Mouse (Mus musculus) ES-Bruce4 (cell line): ENCODE measurements around the gene Timm8a2. TPM values are rescaled to one million over a fixed set of nuclear protein-coding genes. Genes with fewer than 3 reads are reported as not detected.
A peak's percentile ranks its signal among the peaks of the same experiment; 100 is the strongest.

Experiments used
- H3K27ac ChIP-seq: 2 replicates; pipeline ENCODE4 v1.5.1; 2012; ENCODE audit warnings: low read length, inconsistent platforms; ENCODE audit not compliant: insufficient read depth
- H3K27me3 ChIP-seq: 2 replicates; pipeline ENCODE4 v1.6.1; 2012; ENCODE audit warnings: mild to moderate bottlenecking, low read length, inconsistent platforms; ENCODE audit not compliant: control insufficient read depth, poor library complexity, insufficient read depth, severe bottlenecking
- H3K36me3 ChIP-seq: 2 replicates; pipeline ENCODE4 v1.6.1; 2012; ENCODE audit warnings: inconsistent platforms, mild to moderate bottlenecking, low read length, moderate library complexity; ENCODE audit not compliant: control insufficient read depth, poor library complexity, insufficient read depth, severe bottlenecking
- H3K4me1 ChIP-seq: one replicate; pipeline ENCODE4 v1.8.1; 2011; ENCODE audit warnings: low read length; ENCODE audit not compliant: control insufficient read depth, insufficient read depth
- H3K4me3 ChIP-seq: 2 replicates; pipeline ENCODE4 v1.5.1; 2011; ENCODE audit warnings: low read depth, mild to moderate bottlenecking, low read length
- H3K9ac ChIP-seq: 2 replicates; pipeline ENCODE4 v1.6.1; 2012; ENCODE audit warnings: low read depth, mild to moderate bottlenecking, inconsistent platforms; ENCODE audit not compliant: poor library complexity, severe bottlenecking
- H3K9me3 ChIP-seq: replicated peaks from 2 replicates; pipeline ENCODE4 v1.6.1; 2012; ENCODE audit warnings: mild to moderate bottlenecking, low read length, inconsistent platforms; ENCODE audit not compliant: control insufficient read depth, poor library complexity, insufficient read depth, severe bottlenecking
- CTCF ChIP-seq: IDR thresholded peaks from one replicate; pipeline ENCODE4 v1.8.1; 2011; ENCODE audit warnings: low read depth, low read length
- EP300 ChIP-seq: IDR thresholded peaks from 2 replicates; pipeline ENCODE4 v1.6.1; 2011; ENCODE audit warnings: low read depth, low read length; ENCODE audit not compliant: insufficient read depth
- POLR2A ChIP-seq: IDR thresholded peaks from one replicate; pipeline ENCODE4 v1.8.1; 2011; ENCODE audit warnings: low read length; ENCODE audit not compliant: insufficient read depth
- polyA plus RNA-seq: library from polyadenylated mRNA; stranded (reverse); fragments of >200 nt; gene quantifications from 2 replicates; pipeline ENCODE4 v1.2.4, GENCODE M21; 2011; ENCODE audit warnings: low read depth; ENCODE audit not compliant: missing spikeins, insufficient read depth, insufficient read length

Timm8a2 gene
- polyA plus RNA-seq, 1 experiment: not detected

GRCm38 (mm10) chr14:122028926-122029745 is 5.3 kb upstream of the Timm8a2 start:
- Histone ChIP-seq H3K27me3 (no peaks in the 10 kb centered on the region), H3K36me3 (no peaks in the 10 kb centered on the region), H3K27ac (no peak overlapping the region), H3K4me1 (peaks cover 2% of the 10 kb centered on the region), H3K9ac (no peak overlapping the region), H3K4me3 (no peak overlapping the region), H3K9me3 (no peaks in the 10 kb centered on the region)
- no peak for TF ChIP-seq EP300
- no peak for TF ChIP-seq CTCF
- no peak for TF ChIP-seq POLR2A

- TF ChIP-seq EP300: no peak
- TF ChIP-seq POLR2A: no peak
- H3K4me1 ChIP-seq: peaks cover 2% of the 10 kb centered on the region
- no peaks in the 10 kb centered on the region for H3K27me3 ChIP-seq
- no peak overlapping the region for H3K9ac ChIP-seq
- H3K4me3 ChIP-seq: no peak overlapping the region
- no peaks in the 10 kb centered on the region for H3K36me3 ChIP-seq
- no peak overlapping the region for H3K27ac ChIP-seq
- no peaks in the 10 kb centered on the region for H3K9me3 ChIP-seq
Observed at GRCm38 (mm10) chr14:122029851-122030250, 4.6 kb upstream of the Timm8a2 start.

GRCm38 (mm10) chr14:122032045-122032444 is 2.4 kb upstream of the Timm8a2 start:
- H3K4me1 ChIP-seq: no peaks in the 10 kb centered on the region
- no peaks in the 10 kb centered on the region for H3K36me3 ChIP-seq
- H3K27me3 ChIP-seq: no peaks in the 10 kb centered on the region
- no peak overlapping the region for H3K9ac ChIP-seq
- TF ChIP-seq POLR2A (no peak), CTCF (no peak), EP300 (no peak)
- peaks cover 5% of the 10 kb centered on the region for H3K9me3 ChIP-seq
- H3K4me3 ChIP-seq: no peak overlapping the region
- H3K27ac ChIP-seq: no peak overlapping the region

- Histone ChIP-seq H3K36me3 (no peaks in the 10 kb centered on the region), H3K27ac (no peak overlapping the region), H3K4me3 (no peak overlapping the region), H3K4me1 (no peaks in the 10 kb centered on the region), H3K27me3 (no peaks in the 10 kb centered on the region), H3K9ac (no peak overlapping the region), H3K9me3 (peaks cover 5% of the 10 kb centered on the region)
- TF ChIP-seq CTCF: no peak
- TF ChIP-seq EP300: no peak
- TF ChIP-seq POLR2A: no peak
Observed at GRCm38 (mm10) chr14:122035181-122035580, 707 bp downstream of the Timm8a2 start.

GRCm38 (mm10) chr14:122035860-122036259 is 1.4 kb downstream of the Timm8a2 start:
- Histone ChIP-seq H3K27ac (no peak overlapping the region), H3K9me3 (peaks cover 5% of the 10 kb centered on the region), H3K4me1 (no peaks in the 10 kb centered on the region), H3K36me3 (no peaks in the 10 kb centered on the region), H3K4me3 (no peak overlapping the region), H3K27me3 (no peaks in the 10 kb centered on the region), H3K9ac (no peak overlapping the region)
- TF ChIP-seq EP300: no peak
- no peak for TF ChIP-seq POLR2A
- TF ChIP-seq CTCF: no peak

- H3K27ac ChIP-seq: no peak overlapping the region
Observed at GRCm38 (mm10) chr14:122038874-122039647, 4.6 kb downstream of the Timm8a2 start.

More at GRCm38 (mm10) chr14:122038874-122039647, 4.6 kb downstream of the Timm8a2 start:
- Histone ChIP-seq H3K9me3 (peaks cover 5% of the 10 kb centered on the region), H3K9ac (no peak overlapping the region), H3K36me3 (no peaks in the 10 kb centered on the region), H3K27me3 (no peaks in the 10 kb centered on the region), H3K4me3 (no peak overlapping the region), H3K4me1 (no peaks in the 10 kb centered on the region)
- TF ChIP-seq EP300 (no peak), CTCF (peak; percentile 57), POLR2A (no peak)
